Mouse (Mus musculus) intestine, embryonic 14.5 days (tissue): ENCODE measurements around the gene Flt3l. TPM values are rescaled to one million over a fixed set of nuclear protein-coding genes. Genes with fewer than 3 reads are reported as not detected.

Source experiments
- ATAC-seq: fragments of 200-750 bp; cut with Nextera tagmentation; replicated peaks from 2 replicates; pipeline ENCODE4 v1.8.0; 2017; ENCODE audit warnings: low read depth, moderate number of reproducible peaks, moderate TSS enrichment, moderate library complexity; ENCODE audit not compliant: low FRiP score, low TSS enrichment
- DNase-seq: peaks from one replicate; pipeline ENCODE4 v3.0.0-alpha.2; 2018; ENCODE audit warnings: low spot score
- H3K27ac ChIP-seq: fragments of 300-500 bp; sonication (generic); 2 replicates; pipeline ENCODE4 v1.5.1; 2014; ENCODE audit warnings: low read depth, mild to moderate bottlenecking, control low read depth
- H3K27me3 ChIP-seq: fragments of 300-500 bp; sonication (generic); replicated peaks from 2 replicates; pipeline ENCODE4 v1.6.1; 2014; ENCODE audit warnings: low read length, control low read depth; ENCODE audit not compliant: control insufficient read depth, insufficient read depth
- H3K36me3 ChIP-seq: fragments of 300-500 bp; sonication (generic); 2 replicates; pipeline ENCODE4 v1.6.1; 2014; ENCODE audit warnings: low read length, control low read depth; ENCODE audit not compliant: control insufficient read depth, insufficient read depth
- H3K4me1 ChIP-seq: fragments of 300-500 bp; sonication (generic); replicated peaks from 2 replicates; pipeline ENCODE4 v1.6.1; 2014; ENCODE audit warnings: low read length, control low read depth, mixed read lengths; ENCODE audit not compliant: control insufficient read depth, insufficient read depth
- H3K4me2 ChIP-seq: fragments of 300-500 bp; sonication (generic); 2 replicates; pipeline ENCODE4 v1.6.1; 2014; ENCODE audit warnings: low read length
- H3K4me3 ChIP-seq: fragments of 300-500 bp; sonication (generic); 2 replicates; pipeline ENCODE4 v1.5.1; 2014; ENCODE audit warnings: low read depth, low read length, control low read depth, mixed read lengths
- H3K9ac ChIP-seq: fragments of 300-500 bp; sonication (generic); 2 replicates; pipeline ENCODE4 v1.6.1; 2014; ENCODE audit warnings: mild to moderate bottlenecking, low read length
- H3K9me3 ChIP-seq: fragments of 300-500 bp; sonication (generic); 2 replicates; pipeline ENCODE4 v1.6.1; 2016; ENCODE audit warnings: low read length, control low read depth; ENCODE audit not compliant: control insufficient read depth
- WGBS: fragments of 180-500 bp; shearing (Covaris S2); extraction: QIAGEN DNeasy Blood & Tissue Kit; methylation state at CpG from one replicate; pipeline ENCODE4 v1.1.7; 2014; 5-methylcytosine and 5-hydroxymethylcytosine counted together
- polyA plus RNA-seq: library from polyadenylated mRNA; unstranded; fragments of >200 nt; fragmentation: Nextera tagmentation; extraction: Ambion mirVana; gene quantifications from 2 replicates; pipeline ENCODE4 v1.2.1, GENCODE M21; 2014

Flt3l gene
- polyA plus RNA-seq, 1 experiment from 2014 or later = 2.1 TPM

GRCm38 (mm10) chr7:45133446-45134159 is 2.6 kb downstream of the Flt3l start:
- Histone ChIP-seq H3K27me3 (no peaks in the 10 kb centered on the region), H3K36me3 (no peaks in the 10 kb centered on the region), H3K4me2 (no peak overlapping the region), H3K4me1 (peaks cover 8% of the 10 kb centered on the region), H3K9ac (no peak overlapping the region), H3K27ac (no peak overlapping the region), H3K4me3 (no peak overlapping the region), H3K9me3 (no peaks in the 10 kb centered on the region)
- WGBS = 73% methylated on average over 8 of the region's 8 CpGs
- DNase-seq = no peak
- ATAC-seq = no peak

DNA sequence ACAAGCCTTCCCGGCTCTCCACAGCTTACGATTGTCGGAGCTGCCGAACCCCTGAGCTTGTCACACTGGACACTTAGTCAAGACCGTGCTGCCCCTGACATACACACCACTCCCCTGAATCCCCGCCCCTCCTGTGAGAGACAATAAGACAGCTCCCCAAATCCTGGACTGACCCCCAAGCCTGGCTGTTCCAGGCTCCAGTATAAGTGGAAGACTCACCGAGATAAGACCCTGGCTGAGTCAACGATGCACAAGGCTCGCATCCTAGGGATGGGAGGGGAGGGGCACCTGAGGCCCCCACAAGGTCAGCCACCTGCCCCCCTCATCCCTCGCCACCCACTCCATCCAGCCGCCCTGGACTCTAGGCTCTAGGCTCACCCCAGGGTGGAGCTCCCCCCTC is 4.4 kb downstream of the Flt3l start:
- WGBS = 72% methylated on average over 11 of the region's 11 CpGs

GRCm38 (mm10) chr7:45129776-45130512 is 6.3 kb downstream of the Flt3l start:
- peak overlapping the region; percentile 50 for H3K4me3 ChIP-seq
- DNase-seq = no peak

More for the DNA sequence above, 4.4 kb downstream of the Flt3l start:
- Histone ChIP-seq H3K4me1 (peaks cover 14% of the 10 kb centered on the region), H3K9me3 (no peaks in the 10 kb centered on the region), H3K36me3 (peaks cover 10% of the 10 kb centered on the region), H3K4me3 (no peak overlapping the region), H3K4me2 (no peak overlapping the region), H3K27me3 (no peaks in the 10 kb centered on the region), H3K27ac (no peak overlapping the region), H3K9ac (no peak overlapping the region)
- DNase-seq = no peak
- no peak for ATAC-seq

GRCm38 (mm10) chr7:45129318-45129717 is 6.9 kb downstream of the Flt3l start:
- Histone ChIP-seq H3K9ac (peak overlapping the region; percentile 60), H3K27ac (peak overlapping the region; percentile 76), H3K27me3 (no peaks in the 10 kb centered on the region), H3K9me3 (no peaks in the 10 kb centered on the region), H3K36me3 (peaks cover 29% of the 10 kb centered on the region), H3K4me1 (peaks cover 23% of the 10 kb centered on the region), H3K4me2 (peak overlapping the region; percentile 97), H3K4me3 (peak overlapping the region; percentile 50)
- ATAC-seq (no peak; the same call in 1 of the 2 replicates), DNase-seq (no peak)
- under 1% methylated on average over 17 of the region's 17 CpGs for WGBS

More at GRCm38 (mm10) chr7:45129776-45130512, 6.3 kb downstream of the Flt3l start:
- ATAC-seq = no peak
- no peaks in the 10 kb centered on the region for H3K27me3 ChIP-seq
- no peaks in the 10 kb centered on the region for H3K9me3 ChIP-seq
- peak overlapping the region; percentile 76; the same call in 1 of the 2 replicates for H3K27ac ChIP-seq
- peak overlapping the region; percentile 60 for H3K9ac ChIP-seq
- H3K4me2 ChIP-seq = peak overlapping the region; percentile 97
- H3K36me3 ChIP-seq = peaks cover 29% of the 10 kb centered on the region
- H3K4me1 ChIP-seq = peaks cover 21% of the 10 kb centered on the region
- WGBS = 62% methylated on average over 15 of the region's 15 CpGs

DNA sequence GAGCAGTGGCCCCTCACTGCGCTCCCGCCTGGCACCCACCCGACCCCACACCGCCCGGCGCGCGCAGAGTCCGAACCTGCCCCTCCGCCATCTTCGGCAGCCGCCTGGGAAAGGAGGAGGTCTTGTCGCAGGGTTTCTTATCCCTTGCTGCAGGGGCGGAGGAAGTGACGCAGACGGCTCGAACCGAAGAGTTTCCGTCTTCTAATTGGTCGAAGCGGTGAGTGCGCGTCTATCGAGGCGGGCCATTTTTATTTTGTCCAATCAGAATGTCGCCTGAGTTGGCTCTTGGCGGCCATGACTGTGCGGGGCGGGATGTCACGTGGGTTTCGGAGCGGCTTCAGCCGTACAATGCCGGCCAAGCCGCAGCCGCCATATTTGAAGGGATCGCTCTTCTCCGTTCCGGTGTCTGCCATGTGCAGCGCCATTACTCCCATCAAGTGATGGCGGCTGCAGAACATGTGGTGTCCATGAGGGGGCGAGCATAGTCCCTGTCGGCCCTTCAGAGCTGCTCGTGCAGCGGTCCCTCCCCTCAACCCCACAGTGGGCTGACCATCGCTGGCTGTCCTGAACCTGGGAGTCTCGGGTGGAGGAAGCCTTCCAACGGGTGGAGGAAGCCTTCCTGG is 7.5 kb downstream of the Flt3l start, which contains the start of gene Rpl13a:
Gene Rpl13a (minus strand): TSS at position 138 of the 623 bp plus-strand sequence.
- WGBS = under 1% methylated on average over 48 of the region's 48 CpGs
- peak within 1 kb of the TSS; percentile 100 for H3K4me3 ChIP-seq
- H3K27ac ChIP-seq = peak within 1 kb of the TSS; percentile 91
- H3K4me1 ChIP-seq = peaks cover 23% of the 10 kb centered on the region
- ATAC-seq (peak; percentile 92), DNase-seq (peak; percentile 98)
- H3K4me2 ChIP-seq = peak within 1 kb of the TSS; percentile 97
- H3K27me3 ChIP-seq = no peaks in the 10 kb centered on the region
- peaks cover 29% of the 10 kb centered on the region for H3K36me3 ChIP-seq
- H3K9me3 ChIP-seq = no peaks in the 10 kb centered on the region
- H3K9ac ChIP-seq = peak within 1 kb of the TSS; percentile 99

DNA sequence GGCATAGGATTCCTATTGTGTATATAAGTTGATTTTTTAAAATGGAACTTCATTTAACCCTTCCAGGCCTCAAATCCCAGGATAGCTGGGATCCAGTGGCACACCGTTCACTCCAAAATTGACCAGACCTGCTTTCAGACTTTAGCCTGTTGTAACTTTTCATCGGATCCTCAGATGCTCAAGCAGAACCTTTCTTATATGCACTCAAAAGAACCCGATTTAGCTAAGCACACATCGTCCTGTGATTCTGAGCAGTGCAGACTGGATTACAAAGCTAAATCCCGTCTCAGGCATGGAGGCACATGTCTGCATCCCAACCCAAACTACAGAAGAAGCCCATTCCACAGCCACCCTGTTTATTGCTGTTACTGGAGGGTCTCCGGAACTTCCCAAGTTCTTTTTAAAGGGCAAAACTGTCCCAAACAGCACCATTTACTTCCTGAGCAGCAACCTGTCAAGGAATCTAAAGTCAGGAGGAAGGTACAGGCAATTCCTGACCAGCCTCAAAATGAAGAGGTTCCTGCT is 8.5 kb downstream of the Flt3l start:
- H3K4me3 ChIP-seq = peak overlapping the region; percentile 100
- H3K4me2 ChIP-seq = peak overlapping the region; percentile 97
- peaks cover 29% of the 10 kb centered on the region for H3K4me1 ChIP-seq
- no peaks in the 10 kb centered on the region for H3K27me3 ChIP-seq
- ATAC-seq (no peak), DNase-seq (no peak)
- no peaks in the 10 kb centered on the region for H3K9me3 ChIP-seq
- under 1% methylated on average over 6 of the region's 6 CpGs for WGBS
- H3K36me3 ChIP-seq = peaks cover 34% of the 10 kb centered on the region
- peak overlapping the region; percentile 91 for H3K27ac ChIP-seq
- peak overlapping the region; percentile 99 for H3K9ac ChIP-seq

DNA sequence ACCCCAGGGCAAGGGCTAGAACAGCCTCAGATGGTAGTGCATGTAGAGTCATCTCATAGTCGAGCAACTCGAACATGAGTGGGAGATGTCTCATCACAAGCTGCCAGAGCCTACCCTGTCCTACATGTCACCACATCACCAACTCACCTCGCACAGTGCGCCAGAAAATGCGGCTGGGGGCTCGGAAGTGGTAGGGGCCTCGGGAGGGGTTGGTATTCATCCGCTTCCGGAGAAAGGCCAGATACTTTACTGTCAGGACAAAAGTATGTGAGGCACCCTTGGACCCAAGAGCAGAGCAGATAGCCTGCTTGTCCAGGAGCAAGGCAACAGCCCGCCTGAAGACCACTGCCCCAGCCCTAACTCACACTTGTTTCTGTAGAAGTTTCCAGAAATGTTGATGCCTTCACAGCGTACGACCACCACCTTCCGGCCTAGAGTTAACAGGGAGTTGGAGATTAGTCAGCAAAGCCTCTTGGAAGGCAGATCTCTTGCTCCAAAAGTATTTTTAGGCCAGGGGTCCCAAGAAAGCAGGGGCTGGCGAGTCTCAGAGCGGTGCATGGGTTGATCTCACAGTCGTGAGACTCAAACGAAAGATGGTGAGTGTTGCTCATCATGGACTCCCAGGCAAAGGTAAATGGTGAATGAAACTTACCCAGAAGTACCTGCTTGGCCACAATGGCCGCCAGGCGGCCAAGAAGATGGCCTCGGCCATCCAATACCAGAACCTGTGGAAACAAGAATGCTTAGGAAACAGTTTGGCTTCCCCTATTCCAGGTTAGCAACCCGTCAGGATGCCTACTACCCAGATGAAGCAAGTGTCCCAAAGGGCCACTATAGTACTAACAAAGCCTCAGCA is 9.2 kb downstream of the Flt3l start:
- Histone ChIP-seq H3K4me3 (peak overlapping the region; percentile 100), H3K4me2 (peak overlapping the region; percentile 97), H3K4me1 (peaks cover 33% of the 10 kb centered on the region), H3K27me3 (no peaks in the 10 kb centered on the region), H3K9me3 (no peaks in the 10 kb centered on the region), H3K9ac (peak overlapping the region; percentile 99), H3K36me3 (peaks cover 41% of the 10 kb centered on the region), H3K27ac (peak overlapping the region; percentile 91)
- 38% methylated on average over 21 of the region's 21 CpGs for WGBS
- DNase-seq (no peak), ATAC-seq (no peak)
